ENCODE assay signal across 9 mouse cellular contexts in genomic region chr11:77513811-77514170, GRCm38 (mm10). TPM values are rescaled to one million over a fixed set of nuclear protein-coding genes. Genes with fewer than 3 reads are reported as not detected.
DNase-seq lines count a peak whose midpoint lies in the region; ATAC-seq and TF ChIP-seq lines count a peak whose summit lies in the region.
"Had no signal": no experiment of that assay in that cellular context is flagged by ENCODE, and none has a peak within 500 bp of the region (broad histone marks: within the 10 kb centered on the region; RNA-seq: fewer than 3 reads in every experiment).

No protein-coding gene starts in this region.

- peaks cover 12 to 47% of the 10 kb centered on the region in 2 experiments for H3K4me1 ChIP-seq in CH12.LX (ENCODE audit: control insufficient read depth in 1 of 2, insufficient read depth in 2 of 2)
- peaks cover 35% of the 10 kb centered on the region for H3K4me1 ChIP-seq in forebrain, embryonic 15.5 days
- peaks cover 17% of the 10 kb centered on the region for H3K4me1 ChIP-seq in neural tube, embryonic 14.5 days (ENCODE audit: control insufficient read depth, insufficient read depth, low read length)

- TF ChIP-seq RAD21 in CH12.LX (IDR thresholded peaks at IDR 0.05; ENCODE audit: low read depth, low read length) = no peak

- dilution Hi-C loops in CH12.LX (cut with MboI; ENCODE audit: extremely low pct_ligation_motif_present, extremely low pct_unique_long_range_greater_than_20kb, low sequenced_read_pairs) = no loop called here

- in situ Hi-C loops in CH12.LX (cut with MboI; ENCODE audit: low pct_ligation_motif_present, low pct_unique_long_range_greater_than_20kb, low sequenced_read_pairs) = loop anchor here (10.0 kb wide), 1 partner anchor 281 kb away; no protein-coding TSS in a partner anchor

- no peaks in the 10 kb centered on the region for H3K79me2 ChIP-seq in CH12.LX (replicated peaks; ENCODE audit: control insufficient read depth, extremely low read depth, insufficient read depth, poor library complexity, severe bottlenecking)

- TF ChIP-seq EP300 in CH12.LX (IDR thresholded peaks at IDR 0.05; ENCODE audit: low read length) = no peak

- no peak overlapping the region for H3K27ac ChIP-seq in CH12.LX (ENCODE audit: insufficient read depth, low read depth)
- H3K27ac ChIP-seq in forebrain, embryonic 15.5 days (replicated peaks) = peak overlapping the region; percentile 42; the same call in 1 of the 2 replicates
- H3K27ac ChIP-seq in neural tube, embryonic 14.5 days (ENCODE audit: low read depth, low read length) = no peak overlapping the region

- peak; percentile 34 for DNase-seq in cerebellum, adult 9-11 months
- DNase-seq in CH12.LX (ENCODE audit: extremely low read depth) = no peak
- DNase-seq in kidney, postnatal 36 days = peak; percentile 31 to 49
- DNase-seq in yolk sac, embryonic 10.5 days (ENCODE audit: low spot score) = no peak
- DNase-seq in testis, postnatal 10 days (ENCODE audit: low spot score) = no peak

- no peak for ATAC-seq in cerebellum, adult (ENCODE audit: insufficient number of reproducible peaks, low FRiP score, low TSS enrichment)
- ATAC-seq in forebrain, embryonic 15.5 days (replicated peaks) = no peak
- no peak for ATAC-seq in neural tube, embryonic 14.5 days (ENCODE audit: low read depth)

- H3K27me3 ChIP-seq in CH12.LX (replicated peaks) = no peaks in the 10 kb centered on the region
- peaks cover 21% of the 10 kb centered on the region; the same call in 1 of the 2 replicates for H3K27me3 ChIP-seq in forebrain, embryonic 15.5 days
- H3K27me3 ChIP-seq in neural tube, embryonic 14.5 days (ENCODE audit: control insufficient read depth, insufficient read depth, low read length) = peaks cover 12% of the 10 kb centered on the region

- peak overlapping the region; percentile 64 to 72 (median 67) for H3K4me3 ChIP-seq in CH12.LX (replicated peaks in 1 of 3; ENCODE audit: low read depth in 2 of 3, low read length in 2 of 3, poor library complexity in 1 of 3)
- H3K4me3 ChIP-seq in forebrain, embryonic 15.5 days = peak overlapping the region; percentile 78
- H3K4me3 ChIP-seq in neural tube, embryonic 14.5 days (ENCODE audit: low read depth, low read length) = peak overlapping the region; percentile 58

- no peak for TF ChIP-seq POLR2A in CH12.LX (IDR thresholded peaks at IDR 0.05; ENCODE audit: low read depth, low read length)

- 9% methylated on average over 10 of the region's 10 CpGs for WGBS in forebrain, embryonic 15.5 days
- WGBS in neural tube, embryonic 14.5 days = 5% methylated on average over 10 of the region's 10 CpGs

- peaks cover 12% of the 10 kb centered on the region for H3K9me3 ChIP-seq in CH12.LX (replicated peaks; ENCODE audit: low read length)
- H3K9me3 ChIP-seq in forebrain, embryonic 15.5 days = no peaks in the 10 kb centered on the region
- H3K9me3 ChIP-seq in neural tube, embryonic 14.5 days (ENCODE audit: control insufficient read depth, low read length) = no peaks in the 10 kb centered on the region

- no peak for TF ChIP-seq CTCF in CH12.LX (conservative IDR thresholded peaks at IDR 0.05 in 1 of 2, IDR thresholded peaks at IDR 0.05 in 1 of 2; ENCODE audit: low read depth in 2 of 2, low read length in 2 of 2)

- peaks cover 0 to 31% of the 10 kb centered on the region in 2 experiments for H3K36me3 ChIP-seq in CH12.LX (replicated peaks in 1 of 2; ENCODE audit: control insufficient read depth in 1 of 2, insufficient read depth in 1 of 2, low read length in 1 of 2)
- no peaks in the 10 kb centered on the region for H3K36me3 ChIP-seq in forebrain, embryonic 15.5 days
- no peaks in the 10 kb centered on the region for H3K36me3 ChIP-seq in neural tube, embryonic 14.5 days (ENCODE audit: control insufficient read depth, insufficient read depth, low read length)

- H3K4me2 ChIP-seq in CH12.LX (ENCODE audit: insufficient read depth, low read depth, poor library complexity, severe bottlenecking) = peak overlapping the region; percentile 65
- peak overlapping the region; percentile 88 for H3K4me2 ChIP-seq in forebrain, embryonic 15.5 days (replicated peaks)
- H3K4me2 ChIP-seq in neural tube, embryonic 14.5 days (ENCODE audit: low read depth, low read length) = peak overlapping the region; percentile 92

- peak overlapping the region; percentile 53 for H3K9ac ChIP-seq in CH12.LX (ENCODE audit: insufficient read depth, low read depth)
- 0 out of 2 replicates have a peak overlapping the region, but pooled peaks have one; percentile 16 for H3K9ac ChIP-seq in forebrain, embryonic 15.5 days (replicated peaks)
- no peak overlapping the region for H3K9ac ChIP-seq in neural tube, embryonic 14.5 days (replicated peaks; ENCODE audit: low read depth, low read length)

TF ChIP-seq in CH12.LX, 34 proteins besides CTCF, POLR2A, EP300 and RAD21:
- no peak for TF ChIP-seq JUND (conservative IDR thresholded peaks at IDR 0.05; ENCODE audit: low read depth, low read length)
- TF ChIP-seq ELF1 (IDR thresholded peaks at IDR 0.05; ENCODE audit: low read depth, low read length) = no peak
- TF ChIP-seq MAFK (IDR thresholded peaks at IDR 0.05; ENCODE audit: insufficient replicate concordance, low read length) = no peak
- no peak for TF ChIP-seq ZNF384 (IDR thresholded peaks at IDR 0.05; ENCODE audit: low read depth, low read length)
- no peak for TF ChIP-seq SMC3 (IDR thresholded peaks at IDR 0.05; ENCODE audit: low read depth, low read length)
- no peak for TF ChIP-seq TBP (conservative IDR thresholded peaks at IDR 0.05; ENCODE audit: low read depth, low read length)
- TF ChIP-seq USF1 (IDR thresholded peaks at IDR 0.05; ENCODE audit: low read depth, low read length) = no peak
- TF ChIP-seq POLR2AphosphoS2 (IDR thresholded peaks at IDR 0.05; ENCODE audit: low read depth, low read length) = no peak
- TF ChIP-seq GABPA (IDR thresholded peaks at IDR 0.05; ENCODE audit: insufficient replicate concordance, low read depth, low read length) = no peak
- no peak for TF ChIP-seq USF2 (conservative IDR thresholded peaks at IDR 0.05; ENCODE audit: low read depth, low read length)
- no peak for TF ChIP-seq E2F4 (IDR thresholded peaks at IDR 0.05; ENCODE audit: insufficient replicate concordance, low read depth, low read length)
- TF ChIP-seq CHD1 (IDR thresholded peaks at IDR 0.05; ENCODE audit: low read depth, low read length) = no peak
- no peak for TF ChIP-seq ETS1 (conservative IDR thresholded peaks at IDR 0.05; ENCODE audit: low read depth, low read length)
- TF ChIP-seq BHLHE40 (IDR thresholded peaks at IDR 0.05; ENCODE audit: low read depth, low read length) = no peak
- TF ChIP-seq MAZ (IDR thresholded peaks at IDR 0.05; ENCODE audit: low read depth, low read length) = no peak

RNA-seq across cellular contexts. Expression of gene Abhd15, which starts 1.1 kb away (rescaled TPM):
- total RNA-seq in CH12.LX (2012; rRNA removed) = 0.38 and 0.63 TPM in 2 replicates
- 0.08 and 0.11 TPM in 2 replicates for total RNA-seq in CH12.LX (2014; rRNA removed)
- polyA plus RNA-seq in CH12.LX (2012; ENCODE audit: insufficient read length, low read depth) = 0.23 and 0.38 TPM in 2 replicates
- polyA plus RNA-seq in forebrain, embryonic 15.5 days (2015; fragmentation: Nextera tagmentation; extraction: Ambion mirVana) = 1.9 and 2.4 TPM in 2 replicates
- polyA plus RNA-seq in neural tube, embryonic 14.5 days (2014; fragmentation: Nextera tagmentation; extraction: Ambion mirVana) = 1.5 and 1.8 TPM in 2 replicates

RNA-seq across cellular contexts. Expression of gene Trp53i13, which starts 2.0 kb away (rescaled TPM):
- 11.1 and 12.8 TPM in 2 replicates for total RNA-seq in CH12.LX (2012; rRNA removed)
- total RNA-seq in CH12.LX (2014; rRNA removed) = 6.4 and 6.7 TPM in 2 replicates
- 12.6 and 14.9 TPM in 2 replicates for polyA plus RNA-seq in CH12.LX (2012; ENCODE audit: insufficient read length, low read depth)
- 15.0 and 19.5 TPM in 2 replicates for polyA plus RNA-seq in forebrain, embryonic 15.5 days (2015; fragmentation: Nextera tagmentation; extraction: Ambion mirVana)
- polyA plus RNA-seq in neural tube, embryonic 14.5 days (2014; fragmentation: Nextera tagmentation; extraction: Ambion mirVana) = 10.6 and 12.8 TPM in 2 replicates

RNA-seq across cellular contexts. Expression of gene Gm10392, which starts 5.2 kb away (rescaled TPM):
- total RNA-seq in CH12.LX (2012; rRNA removed) (0.13 TPM in 1 of 2 replicates, not detected in the other), CH12.LX (2014; rRNA removed) (0.30 TPM in 1 of 2 replicates, not detected in the other)
- 0.17 and 0.53 TPM in 2 replicates for polyA plus RNA-seq in CH12.LX (2012; ENCODE audit: insufficient read length, low read depth)
- not detected in 2 replicates for polyA plus RNA-seq in forebrain, embryonic 15.5 days (2015; fragmentation: Nextera tagmentation; extraction: Ambion mirVana)
- polyA plus RNA-seq in neural tube, embryonic 14.5 days (2014; fragmentation: Nextera tagmentation; extraction: Ambion mirVana) = not detected in 2 replicates
- total RNA-seq: heart, postnatal 14 days had no signal

RNA-seq across cellular contexts. Expression of gene Git1, which starts 20.4 kb away (rescaled TPM):
- 28.9 and 30.8 TPM in 2 replicates for total RNA-seq in CH12.LX (2012; rRNA removed)
- total RNA-seq in CH12.LX (2014; rRNA removed) = 8.0 and 8.8 TPM in 2 replicates
- polyA plus RNA-seq in CH12.LX (2012; ENCODE audit: insufficient read length, low read depth) = 53.3 and 57.8 TPM in 2 replicates
- polyA plus RNA-seq in forebrain, embryonic 15.5 days (2015; fragmentation: Nextera tagmentation; extraction: Ambion mirVana) = 14.4 and 15.9 TPM in 2 replicates
- polyA plus RNA-seq in neural tube, embryonic 14.5 days (2014; fragmentation: Nextera tagmentation; extraction: Ambion mirVana) = 20.3 and 21.6 TPM in 2 replicates

RNA-seq across cellular contexts. Expression of gene Ankrd13b, which starts 24.3 kb away (rescaled TPM):
- 1.7 and 1.9 TPM in 2 replicates for total RNA-seq in CH12.LX (2012; rRNA removed)
- 0.53 and 0.55 TPM in 2 replicates for total RNA-seq in CH12.LX (2014; rRNA removed)
- 2.7 and 2.8 TPM in 2 replicates for polyA plus RNA-seq in CH12.LX (2012; ENCODE audit: insufficient read length, low read depth)
- 37.3 and 41.8 TPM in 2 replicates for polyA plus RNA-seq in forebrain, embryonic 15.5 days (2015; fragmentation: Nextera tagmentation; extraction: Ambion mirVana)
- polyA plus RNA-seq in neural tube, embryonic 14.5 days (2014; fragmentation: Nextera tagmentation; extraction: Ambion mirVana) = 38.2 and 47.7 TPM in 2 replicates

Comparison
In these comparisons a context has a peak if more than half of its experiments do, and no peak if none do; other contexts are left out.
1. DNase-seq: peak in cerebellum, adult 9-11 months (single experiment) and kidney, postnatal 36 days (2 of 2); none in CH12.LX (single experiment), yolk sac, embryonic 10.5 days (single experiment) and testis, postnatal 10 days (single experiment).
2. Peak in every context shown above with its lines, with median percentiles within 50 percentile points of each other: H3K4me2 ChIP-seq and H3K4me3 ChIP-seq.